Mouse (Mus musculus) hindbrain, embryonic 14.5 days (tissue): ENCODE results near the gene Smtnl1. TPM values are rescaled to one million over a fixed set of nuclear protein-coding genes. Genes with fewer than 3 reads are reported as not detected.
A peak's percentile ranks its signal among the peaks of the same experiment; 100 is the strongest.

ENCODE experiments used
- ATAC-seq: fragments of 200-750 bp; cut with Nextera tagmentation; 2 replicates; pipeline ENCODE4 v1.8.0; 2017; ENCODE audit warnings: moderate number of reproducible peaks, mild to moderate bottlenecking, moderate TSS enrichment, moderate library complexity; ENCODE audit not compliant: low FRiP score
- DNase-seq: peaks from one replicate; pipeline ENCODE4 v3.0.0-alpha.2; 2015; ENCODE audit warnings: low spot score
- H3K27ac ChIP-seq: fragments of 300-500 bp; sonication (generic); 2 replicates; pipeline ENCODE4 v1.5.1; 2014; ENCODE audit warnings: mild to moderate bottlenecking, moderate library complexity
- H3K27me3 ChIP-seq: fragments of 300-500 bp; sonication (generic); 2 replicates; pipeline ENCODE4 v1.6.1; 2014; ENCODE audit warnings: mild to moderate bottlenecking, low read length, mixed read lengths; ENCODE audit not compliant: control insufficient read depth, insufficient read depth
- H3K36me3 ChIP-seq: fragments of 300-500 bp; sonication (generic); replicated peaks from 2 replicates; pipeline ENCODE4 v1.6.1; 2014; ENCODE audit not compliant: control insufficient read depth, insufficient read depth
- H3K4me1 ChIP-seq: fragments of 300-500 bp; sonication (generic); replicated peaks from 2 replicates; pipeline ENCODE4 v1.6.1; 2014; ENCODE audit warnings: antibody characterized with exemption, low read length, mixed read lengths; ENCODE audit not compliant: control insufficient read depth, insufficient read depth
- H3K4me2 ChIP-seq: fragments of 300-500 bp; sonication (generic); replicated peaks from 2 replicates; pipeline ENCODE4 v1.6.1; 2014; ENCODE audit warnings: mild to moderate bottlenecking, moderate library complexity
- H3K4me3 ChIP-seq: fragments of 300-500 bp; sonication (generic); replicated peaks from 2 replicates; pipeline ENCODE4 v1.5.1; 2014; ENCODE audit warnings: mild to moderate bottlenecking, low read length
- H3K9ac ChIP-seq: fragments of 300-500 bp; sonication (generic); 2 replicates; pipeline ENCODE4 v1.6.1; 2014
- H3K9me3 ChIP-seq: fragments of 300-500 bp; sonication (generic); 2 replicates; pipeline ENCODE4 v1.6.1; 2016; ENCODE audit warnings: low read length; ENCODE audit not compliant: control insufficient read depth
- WGBS: fragments of 180-500 bp; shearing (Covaris S2); extraction: QIAGEN DNeasy Blood & Tissue Kit; methylation state at CpG from one replicate; pipeline ENCODE4 v1.1.7; 2014; 5-methylcytosine and 5-hydroxymethylcytosine counted together
- polyA plus RNA-seq: library from polyadenylated mRNA; unstranded; fragments of >200 nt; fragmentation: Nextera tagmentation; extraction: Ambion mirVana; gene quantifications from 2 replicates; pipeline ENCODE4 v1.2.1, GENCODE M21; 2014

Gene Smtnl1
- polyA plus RNA-seq, 1 experiment from 2014 or later = not detected

- peak; percentile 80 for DNase-seq
- Histone ChIP-seq H3K9me3 (no peaks in the 10 kb centered on the region), H3K27me3 (no peaks in the 10 kb centered on the region), H3K27ac (no peak overlapping the region), H3K4me3 (peak overlapping the region; percentile 56), H3K36me3 (no peaks in the 10 kb centered on the region), H3K9ac (peak overlapping the region; percentile 64), H3K4me2 (peak overlapping the region; percentile 99), H3K4me1 (peaks cover 2% of the 10 kb centered on the region; the same call in 1 of the 2 replicates)
- ATAC-seq = peak; percentile 65
- WGBS = 0% methylated on average over 16 of the region's 16 CpGs
Measured at GRCm38 (mm10) chr2:84799041-84799561, 23.4 kb downstream of the Smtnl1 start.

GRCm38 (mm10) chr2:84798493-84798921 lies 23.9 kb downstream of the Smtnl1 start, which contains the start of gene Ube2l6:
TSS of gene Ube2l6 (plus strand) at chr2:84798828.
- H3K9ac ChIP-seq = peak within 1 kb of the TSS; percentile 64
- H3K27ac ChIP-seq = peak within 1 kb of the TSS; percentile 38; the same call in 1 of the 2 replicates
- DNase-seq (peak; percentile 53), ATAC-seq (peak; percentile 73)
- peak within 1 kb of the TSS; percentile 56 for H3K4me3 ChIP-seq
- peaks cover 2% of the 10 kb centered on the region; the same call in 1 of the 2 replicates for H3K4me1 ChIP-seq
- under 1% methylated on average over 21 of the region's 21 CpGs for WGBS
- no peaks in the 10 kb centered on the region for H3K9me3 ChIP-seq
- no peaks in the 10 kb centered on the region for H3K36me3 ChIP-seq
- H3K4me2 ChIP-seq = peak within 1 kb of the TSS; percentile 99
- H3K27me3 ChIP-seq = no peaks in the 10 kb centered on the region

- no peak overlapping the region; the same call in 1 of the 2 replicates for H3K27ac ChIP-seq
- ATAC-seq = peak; percentile 68
- WGBS = 9% methylated on average over 13 of the region's 13 CpGs
Measured at GRCm38 (mm10) chr2:84797833-84798492, 24.5 kb downstream of the Smtnl1 start.

GRCm38 (mm10) chr2:84793871-84794270 lies 28.6 kb downstream of the Smtnl1 start:
- 84% methylated on average over 3 of the region's 3 CpGs for WGBS
- ATAC-seq (no peak), DNase-seq (no peak)
- H3K4me1 ChIP-seq = peaks cover 2% of the 10 kb centered on the region; the same call in 1 of the 2 replicates
- no peak overlapping the region for H3K27ac ChIP-seq
- H3K36me3 ChIP-seq = no peaks in the 10 kb centered on the region
- no peak overlapping the region for H3K4me3 ChIP-seq
- no peaks in the 10 kb centered on the region for H3K9me3 ChIP-seq
- no peaks in the 10 kb centered on the region; the same call in 1 of the 2 replicates for H3K27me3 ChIP-seq
- H3K4me2 ChIP-seq = no peak overlapping the region
- no peak overlapping the region for H3K9ac ChIP-seq

More at GRCm38 (mm10) chr2:84797833-84798492, 24.5 kb downstream of the Smtnl1 start:
- DNase-seq = peak; percentile 88
- peak overlapping the region; percentile 56 for H3K4me3 ChIP-seq
- peaks cover 2% of the 10 kb centered on the region; the same call in 1 of the 2 replicates for H3K4me1 ChIP-seq
- no peaks in the 10 kb centered on the region for H3K27me3 ChIP-seq
- H3K9me3 ChIP-seq = no peaks in the 10 kb centered on the region
- H3K4me2 ChIP-seq = peak overlapping the region; percentile 99
- no peaks in the 10 kb centered on the region for H3K36me3 ChIP-seq
- H3K9ac ChIP-seq = peak overlapping the region; percentile 64

GRCm38 (mm10) chr2:84793154-84793553 lies 29.3 kb downstream of the Smtnl1 start:
- DNase-seq (no peak), ATAC-seq (no peak)
- Histone ChIP-seq H3K4me1 (peaks cover under 1% of the 10 kb centered on the region; the same call in 1 of the 2 replicates), H3K4me2 (no peak overlapping the region), H3K36me3 (no peaks in the 10 kb centered on the region), H3K27me3 (no peaks in the 10 kb centered on the region; the same call in 1 of the 2 replicates), H3K9ac (no peak overlapping the region), H3K9me3 (no peaks in the 10 kb centered on the region), H3K27ac (no peak overlapping the region), H3K4me3 (no peak overlapping the region)
- 88% methylated on average over 3 of the region's 3 CpGs for WGBS

- Histone ChIP-seq H3K9me3 (no peaks in the 10 kb centered on the region), H3K4me2 (no peak overlapping the region), H3K4me1 (no peaks in the 10 kb centered on the region), H3K27ac (no peak overlapping the region), H3K4me3 (no peak overlapping the region), H3K9ac (no peak overlapping the region), H3K36me3 (no peaks in the 10 kb centered on the region), H3K27me3 (no peaks in the 10 kb centered on the region; the same call in 1 of the 2 replicates)
- 88% methylated on average over 3 of the region's 3 CpGs for WGBS
- DNase-seq (no peak), ATAC-seq (no peak)
Measured at GRCm38 (mm10) chr2:84792516-84792915, 29.9 kb downstream of the Smtnl1 start.

- no peak overlapping the region for H3K27ac ChIP-seq
- ATAC-seq = no peak
- WGBS = 54% methylated on average over 9 of the region's 9 CpGs
- H3K27me3 ChIP-seq = no peaks in the 10 kb centered on the region; the same call in 1 of the 2 replicates
- no peaks in the 10 kb centered on the region for H3K36me3 ChIP-seq
- H3K4me1 ChIP-seq = no peaks in the 10 kb centered on the region
- no peak overlapping the region for H3K4me3 ChIP-seq
- DNase-seq = no peak
- no peak overlapping the region for H3K9ac ChIP-seq
- H3K9me3 ChIP-seq = no peaks in the 10 kb centered on the region
- H3K4me2 ChIP-seq = no peak overlapping the region
Measured at GRCm38 (mm10) chr2:84790418-84790817, 32.0 kb downstream of the Smtnl1 start.

GRCm38 (mm10) chr2:84788316-84788715 lies 34.1 kb downstream of the Smtnl1 start:
- DNase-seq (no peak), ATAC-seq (no peak)
- WGBS = 94% methylated on average over 3 of the region's 3 CpGs
- Histone ChIP-seq H3K36me3 (no peaks in the 10 kb centered on the region), H3K27me3 (no peaks in the 10 kb centered on the region; the same call in 1 of the 2 replicates), H3K9me3 (no peaks in the 10 kb centered on the region), H3K27ac (no peak overlapping the region), H3K4me3 (no peak overlapping the region), H3K9ac (no peak overlapping the region), H3K4me2 (no peak overlapping the region), H3K4me1 (no peaks in the 10 kb centered on the region)

- Histone ChIP-seq H3K36me3 (no peaks in the 10 kb centered on the region), H3K9me3 (no peaks in the 10 kb centered on the region), H3K27me3 (no peaks in the 10 kb centered on the region), H3K4me1 (no peaks in the 10 kb centered on the region), H3K9ac (no peak overlapping the region), H3K4me3 (no peak overlapping the region), H3K4me2 (no peak overlapping the region), H3K27ac (no peak overlapping the region)
- DNase-seq (no peak), ATAC-seq (no peak)
- WGBS = 88% methylated on average over 3 of the region's 3 CpGs
Measured at GRCm38 (mm10) chr2:84783840-84784566, 38.4 kb downstream of the Smtnl1 start.
